Mouse (Mus musculus) stomach, embryonic 14.5 days (tissue): ENCODE measurements around the gene Gss. TPM values are rescaled to one million over a fixed set of nuclear protein-coding genes. Genes with fewer than 3 reads are reported as not detected.
"Not testable (repeated sequence)": the region's sequence is repeated elsewhere in the genome, so short reads cannot be mapped to it uniquely, and the experiment has no call there.

Experiments
- ATAC-seq: fragments of 200-750 bp; cut with Nextera tagmentation; 2 replicates; pipeline ENCODE4 v1.8.0; 2017; ENCODE audit warnings: low read depth, moderate TSS enrichment; ENCODE audit not compliant: insufficient number of reproducible peaks, insufficient read depth, low FRiP score
- H3K27ac ChIP-seq: fragments of 300-500 bp; sonication (generic); 2 replicates; pipeline ENCODE4 v1.5.1; 2014; ENCODE audit warnings: mild to moderate bottlenecking, low read length, moderate library complexity, mixed read lengths
- H3K27me3 ChIP-seq: fragments of 300-500 bp; sonication (generic); 2 replicates; pipeline ENCODE4 v1.6.1; 2014; ENCODE audit warnings: low read length, control low read depth, mixed read lengths; ENCODE audit not compliant: control insufficient read depth, insufficient read depth
- H3K36me3 ChIP-seq: fragments of 300-500 bp; sonication (generic); 2 replicates; pipeline ENCODE4 v1.6.1; 2014; ENCODE audit warnings: mild to moderate bottlenecking, control low read depth, low read length, moderate library complexity, mixed read lengths; ENCODE audit not compliant: control insufficient read depth, insufficient read depth
- H3K4me1 ChIP-seq: fragments of 300-500 bp; sonication (generic); 2 replicates; pipeline ENCODE4 v1.6.1; 2014; ENCODE audit warnings: low read length, control low read depth, mixed read lengths; ENCODE audit not compliant: control insufficient read depth, insufficient read depth
- H3K4me2 ChIP-seq: fragments of 300-500 bp; sonication (generic); replicated peaks from 2 replicates; pipeline ENCODE4 v1.6.1; 2014; ENCODE audit warnings: low read depth, low read length, control low read depth
- H3K4me3 ChIP-seq: fragments of 300-500 bp; sonication (generic); 2 replicates; pipeline ENCODE4 v1.5.1; 2014; ENCODE audit warnings: low read depth, low read length, control low read depth
- H3K9ac ChIP-seq: fragments of 300-500 bp; sonication (generic); replicated peaks from 2 replicates; pipeline ENCODE4 v1.6.1; 2014; ENCODE audit warnings: low read depth, mild to moderate bottlenecking, control low read depth, low read length, moderate library complexity, mixed read lengths
- H3K9me3 ChIP-seq: fragments of 300-500 bp; sonication (generic); 2 replicates; pipeline ENCODE4 v1.6.1; 2016; ENCODE audit warnings: low read depth, low read length, control low read depth; ENCODE audit not compliant: control insufficient read depth
- WGBS: fragments of 180-500 bp; shearing (Covaris S2); extraction: QIAGEN DNeasy Blood & Tissue Kit; methylation state at CpG from one replicate; pipeline ENCODE4 v1.1.7; 2014; 5-methylcytosine and 5-hydroxymethylcytosine counted together
- polyA plus RNA-seq: library from polyadenylated mRNA; unstranded; fragments of >200 nt; fragmentation: Nextera tagmentation; extraction: Ambion mirVana; gene quantifications from 2 replicates; pipeline ENCODE4 v1.2.1, GENCODE M21; 2014

Gss gene
- polyA plus RNA-seq, 1 experiment from 2014 or later: 26.1 TPM

- Histone ChIP-seq H3K4me3 (no peak within 1 kb of the TSS), H3K9me3 (no peaks in the 10 kb centered on the region), H3K4me1 (no peaks in the 10 kb centered on the region), H3K9ac (no peak within 1 kb of the TSS), H3K27ac (no peak within 1 kb of the TSS), H3K36me3 (no peaks in the 10 kb centered on the region), H3K4me2 (no peak within 1 kb of the TSS), H3K27me3 (no peaks in the 10 kb centered on the region)
- 46% methylated on average over 4 of the region's 4 CpGs for WGBS
- no peak for ATAC-seq
These were observed 18.4 kb upstream of the Gss start, which contains the start of gene Myh7b for GRCm38 (mm10) chr2:155610978-155611377. Myh7b (plus strand) TSS chr2:155611212.

GRCm38 (mm10) chr2:155606360-155606759, 13.8 kb upstream of the Gss start:
- no peak for ATAC-seq
- Histone ChIP-seq H3K4me1 (no peaks in the 10 kb centered on the region), H3K9ac (no peak overlapping the region), H3K27ac (no peak overlapping the region), H3K9me3 (no peaks in the 10 kb centered on the region), H3K4me3 (no peak overlapping the region), H3K4me2 (no peak overlapping the region), H3K27me3 (no peaks in the 10 kb centered on the region), H3K36me3 (no peaks in the 10 kb centered on the region)
- 75% methylated on average over 4 of the region's 4 CpGs for WGBS

- not testable (repeated sequence) for H3K36me3 ChIP-seq, H3K9me3 ChIP-seq, H3K4me3 ChIP-seq, H3K9ac ChIP-seq, H3K27me3 ChIP-seq, H3K27ac ChIP-seq, H3K4me1 ChIP-seq, ATAC-seq, H3K4me2 ChIP-seq
- WGBS: 80% methylated on average over 4 of the region's 4 CpGs
These were observed 12.6 kb upstream of the Gss start for GRCm38 (mm10) chr2:155605236-155605589.

GRCm38 (mm10) chr2:155604560-155605235, 12.1 kb upstream of the Gss start:
- no peak overlapping the region for H3K27ac ChIP-seq
- H3K9me3 ChIP-seq: no peaks in the 10 kb centered on the region
- ATAC-seq: peak; percentile 78; the same call in 1 of the 2 replicates
- H3K4me2 ChIP-seq: no peak overlapping the region
- H3K27me3 ChIP-seq: no peaks in the 10 kb centered on the region
- no peak overlapping the region for H3K4me3 ChIP-seq
- H3K4me1 ChIP-seq: no peaks in the 10 kb centered on the region
- 41% methylated on average over 10 of the region's 10 CpGs for WGBS
- H3K9ac ChIP-seq: no peak overlapping the region
- no peaks in the 10 kb centered on the region for H3K36me3 ChIP-seq

- Histone ChIP-seq H3K27me3 (no peaks in the 10 kb centered on the region), H3K4me1 (no peaks in the 10 kb centered on the region), H3K9me3 (no peaks in the 10 kb centered on the region), H3K36me3 (no peaks in the 10 kb centered on the region), H3K4me2 (no peak overlapping the region), H3K27ac (no peak overlapping the region), H3K9ac (no peak overlapping the region), H3K4me3 (no peak overlapping the region)
- no peak for ATAC-seq
- WGBS: 66% methylated on average over 3 of the region's 3 CpGs
These were observed 11.1 kb upstream of the Gss start for GRCm38 (mm10) chr2:155603707-155604106.

GRCm38 (mm10) chr2:155595516-155595915, 2.9 kb upstream of the Gss start:
- WGBS: 75% methylated on average over 6 of the region's 6 CpGs
- H3K9me3 ChIP-seq: no peaks in the 10 kb centered on the region
- H3K4me1 ChIP-seq: peaks cover 6% of the 10 kb centered on the region; the same call in 1 of the 2 replicates
- H3K9ac ChIP-seq: no peak overlapping the region
- ATAC-seq: no peak
- no peak overlapping the region for H3K4me3 ChIP-seq
- H3K27me3 ChIP-seq: no peaks in the 10 kb centered on the region
- H3K4me2 ChIP-seq: no peak overlapping the region
- no peaks in the 10 kb centered on the region for H3K36me3 ChIP-seq
- no peak overlapping the region for H3K27ac ChIP-seq

- no peak; the same call in 1 of the 2 replicates for ATAC-seq
- H3K27me3 ChIP-seq: no peaks in the 10 kb centered on the region
- H3K9ac ChIP-seq: peak overlapping the region; percentile 41
- WGBS: 0% methylated on average over 9 of the region's 9 CpGs
- H3K4me1 ChIP-seq: peaks cover 6% of the 10 kb centered on the region; the same call in 1 of the 2 replicates
- peak overlapping the region; percentile 65 for H3K4me3 ChIP-seq
- H3K36me3 ChIP-seq: no peaks in the 10 kb centered on the region
- no peaks in the 10 kb centered on the region for H3K9me3 ChIP-seq
- peak overlapping the region; percentile 48; the same call in 1 of the 2 replicates for H3K27ac ChIP-seq
- peak overlapping the region; percentile 66 for H3K4me2 ChIP-seq
These were observed 259 bp upstream of the Gss start for GRCm38 (mm10) chr2:155592854-155593283.

- Histone ChIP-seq H3K27ac (peak overlapping the region; percentile 85), H3K4me1 (peaks cover 6% of the 10 kb centered on the region; the same call in 1 of the 2 replicates), H3K36me3 (no peaks in the 10 kb centered on the region), H3K4me3 (peak overlapping the region; percentile 65), H3K27me3 (no peaks in the 10 kb centered on the region), H3K9me3 (no peaks in the 10 kb centered on the region), H3K4me2 (peak overlapping the region; percentile 76), H3K9ac (peak overlapping the region; percentile 77)
- WGBS: 5% methylated on average over 6 of the region's 6 CpGs
- ATAC-seq: no peak
These were observed 934 bp downstream of the Gss start for GRCm38 (mm10) chr2:155591676-155592075.

- Histone ChIP-seq H3K27me3 (no peaks in the 10 kb centered on the region), H3K4me3 (no peak overlapping the region), H3K4me1 (peaks cover 6% of the 10 kb centered on the region; the same call in 1 of the 2 replicates), H3K9me3 (no peaks in the 10 kb centered on the region), H3K36me3 (no peaks in the 10 kb centered on the region), H3K9ac (no peak overlapping the region), H3K27ac (no peak overlapping the region), H3K4me2 (no peak overlapping the region)
- ATAC-seq: no peak
- WGBS: 92% methylated on average over 2 of the region's 2 CpGs
These were observed 1.7 kb downstream of the Gss start for GRCm38 (mm10) chr2:155590876-155591275.
